Mouse (Mus musculus) neural tube, embryonic 14.5 days (tissue): ENCODE measurements around the gene Pde5a. TPM values are rescaled to one million over a fixed set of nuclear protein-coding genes. Genes with fewer than 3 reads are reported as not detected.

Experiments
- ATAC-seq: fragments of 200-750 bp; cut with Nextera tagmentation; 2 replicates; pipeline ENCODE4 v1.8.0; 2017; ENCODE audit warnings: low read depth, mild to moderate bottlenecking, moderate TSS enrichment, moderate library complexity
- H3K27ac ChIP-seq: fragments of 300-500 bp; sonication (generic); 2 replicates; pipeline ENCODE4 v1.5.1; 2014; ENCODE audit warnings: low read depth, mild to moderate bottlenecking, control low read depth, low read length, moderate library complexity, mixed read lengths
- H3K27me3 ChIP-seq: fragments of 300-500 bp; sonication (generic); 2 replicates; pipeline ENCODE4 v1.6.1; 2014; ENCODE audit warnings: low read length; ENCODE audit not compliant: control insufficient read depth, insufficient read depth
- H3K36me3 ChIP-seq: fragments of 300-500 bp; sonication (generic); 2 replicates; pipeline ENCODE4 v1.6.1; 2014; ENCODE audit warnings: low read length, mixed read lengths; ENCODE audit not compliant: control insufficient read depth, insufficient read depth
- H3K4me1 ChIP-seq: fragments of 300-500 bp; sonication (generic); 2 replicates; pipeline ENCODE4 v1.6.1; 2014; ENCODE audit warnings: low read length; ENCODE audit not compliant: control insufficient read depth, insufficient read depth
- H3K4me2 ChIP-seq: fragments of 300-500 bp; sonication (generic); 2 replicates; pipeline ENCODE4 v1.6.1; 2014; ENCODE audit warnings: mild to moderate bottlenecking, low read depth, low read length, control low read depth
- H3K4me3 ChIP-seq: fragments of 300-500 bp; sonication (generic); 2 replicates; pipeline ENCODE4 v1.5.1; 2014; ENCODE audit warnings: low read depth, low read length, control low read depth, mixed read lengths
- H3K9ac ChIP-seq: fragments of 300-500 bp; sonication (generic); replicated peaks from 2 replicates; pipeline ENCODE4 v1.6.1; 2014; ENCODE audit warnings: low read depth, mild to moderate bottlenecking, control low read depth, low read length, mixed read lengths
- H3K9me3 ChIP-seq: fragments of 300-500 bp; sonication (generic); 2 replicates; pipeline ENCODE4 v1.6.1; 2016; ENCODE audit warnings: low read length; ENCODE audit not compliant: control insufficient read depth
- WGBS: fragments of 180-500 bp; shearing (Covaris S2); extraction: QIAGEN DNeasy Blood & Tissue Kit; methylation state at CpG from one replicate; pipeline ENCODE4 v1.1.7; 2014; 5-methylcytosine and 5-hydroxymethylcytosine counted together
- polyA plus RNA-seq: library from polyadenylated mRNA; unstranded; fragments of >200 nt; fragmentation: Nextera tagmentation; extraction: Ambion mirVana; gene quantifications from 2 replicates; pipeline ENCODE4 v1.2.1, GENCODE M21; 2014

Gene Pde5a
- polyA plus RNA-seq, 1 experiment from 2014 or later: 1.7 TPM

- Histone ChIP-seq H3K4me1 (no peaks in the 10 kb centered on the region), H3K4me3 (no peak overlapping the region), H3K4me2 (no peak overlapping the region), H3K27me3 (no peaks in the 10 kb centered on the region), H3K36me3 (no peaks in the 10 kb centered on the region), H3K9ac (no peak overlapping the region), H3K9me3 (no peaks in the 10 kb centered on the region), H3K27ac (no peak overlapping the region)
- 75% methylated on average over 4 of the region's 4 CpGs for WGBS
- no peak for ATAC-seq
Observed at GRCm38 (mm10) chr3:122814531-122814930, 85.8 kb downstream of the Pde5a start.

GRCm38 (mm10) chr3:122818282-122818681 lies 89.5 kb downstream of the Pde5a start:
- no peak for ATAC-seq

GRCm38 (mm10) chr3:122820700-122821099 lies 92.0 kb downstream of the Pde5a start:
- no peak for ATAC-seq
- 55% methylated on average over 4 of the region's 4 CpGs for WGBS
- no peaks in the 10 kb centered on the region for H3K4me1 ChIP-seq

More at GRCm38 (mm10) chr3:122818282-122818681, 89.5 kb downstream of the Pde5a start:
- H3K4me2 ChIP-seq: no peak overlapping the region
- 93% methylated on average over 5 of the region's 5 CpGs for WGBS
- H3K9ac ChIP-seq: no peak overlapping the region
- H3K9me3 ChIP-seq: no peaks in the 10 kb centered on the region
- H3K36me3 ChIP-seq: no peaks in the 10 kb centered on the region
- no peak overlapping the region for H3K27ac ChIP-seq
- no peaks in the 10 kb centered on the region for H3K4me1 ChIP-seq
- H3K27me3 ChIP-seq: no peaks in the 10 kb centered on the region
- no peak overlapping the region for H3K4me3 ChIP-seq

GRCm38 (mm10) chr3:122828270-122829058 lies 99.7 kb downstream of the Pde5a start:
- 79% methylated on average over 11 of the region's 11 CpGs for WGBS
- no peak overlapping the region for H3K4me3 ChIP-seq
- H3K4me2 ChIP-seq: no peak overlapping the region
- no peaks in the 10 kb centered on the region for H3K4me1 ChIP-seq
- no peaks in the 10 kb centered on the region for H3K9me3 ChIP-seq
- H3K27ac ChIP-seq: no peak overlapping the region
- peak; percentile 76 for ATAC-seq
- no peaks in the 10 kb centered on the region for H3K36me3 ChIP-seq
- H3K9ac ChIP-seq: no peak overlapping the region
- no peaks in the 10 kb centered on the region for H3K27me3 ChIP-seq

More at GRCm38 (mm10) chr3:122820700-122821099, 92.0 kb downstream of the Pde5a start:
- Histone ChIP-seq H3K4me3 (no peak overlapping the region), H3K27me3 (no peaks in the 10 kb centered on the region), H3K36me3 (no peaks in the 10 kb centered on the region), H3K9ac (no peak overlapping the region), H3K4me2 (no peak overlapping the region), H3K27ac (no peak overlapping the region), H3K9me3 (no peaks in the 10 kb centered on the region)

GRCm38 (mm10) chr3:122834519-122834918 lies 105.8 kb downstream of the Pde5a start:
- Histone ChIP-seq H3K4me2 (no peak overlapping the region), H3K27ac (no peak overlapping the region), H3K9ac (no peak overlapping the region), H3K4me1 (no peaks in the 10 kb centered on the region), H3K36me3 (no peaks in the 10 kb centered on the region), H3K4me3 (no peak overlapping the region), H3K27me3 (no peaks in the 10 kb centered on the region), H3K9me3 (no peaks in the 10 kb centered on the region)
- WGBS: 48% methylated on average over 5 of the region's 5 CpGs
- peak; percentile 24; the same call in 1 of the 2 replicates for ATAC-seq

- no peak overlapping the region for H3K9ac ChIP-seq
- no peaks in the 10 kb centered on the region for H3K36me3 ChIP-seq
- H3K4me3 ChIP-seq: no peak overlapping the region
- no peak for ATAC-seq
- H3K4me1 ChIP-seq: no peaks in the 10 kb centered on the region
- H3K9me3 ChIP-seq: no peaks in the 10 kb centered on the region
- WGBS: 84% methylated on average over 8 of the region's 8 CpGs
- no peaks in the 10 kb centered on the region for H3K27me3 ChIP-seq
- H3K4me2 ChIP-seq: no peak overlapping the region
- H3K27ac ChIP-seq: no peak overlapping the region
Observed at GRCm38 (mm10) chr3:122835097-122835850, 106.5 kb downstream of the Pde5a start.

- Histone ChIP-seq H3K9ac (no peak overlapping the region), H3K9me3 (no peaks in the 10 kb centered on the region), H3K4me2 (no peak overlapping the region), H3K27me3 (no peaks in the 10 kb centered on the region), H3K4me3 (no peak overlapping the region), H3K36me3 (no peaks in the 10 kb centered on the region), H3K4me1 (no peaks in the 10 kb centered on the region), H3K27ac (no peak overlapping the region)
- 84% methylated on average over 2 of the region's 2 CpGs for WGBS
- ATAC-seq: no peak
Observed at GRCm38 (mm10) chr3:122837639-122838038, 108.9 kb downstream of the Pde5a start.

GRCm38 (mm10) chr3:122848410-122849034 lies 119.8 kb downstream of the Pde5a start:
- Histone ChIP-seq H3K9ac (no peak overlapping the region), H3K9me3 (no peaks in the 10 kb centered on the region), H3K27ac (no peak overlapping the region), H3K4me2 (no peak overlapping the region), H3K27me3 (no peaks in the 10 kb centered on the region), H3K4me1 (no peaks in the 10 kb centered on the region), H3K4me3 (no peak overlapping the region), H3K36me3 (no peaks in the 10 kb centered on the region)
- no peak for ATAC-seq
- 88% methylated on average over 5 of the region's 5 CpGs for WGBS

- no peaks in the 10 kb centered on the region for H3K27me3 ChIP-seq
- H3K9ac ChIP-seq: no peak overlapping the region
- no peak overlapping the region for H3K4me3 ChIP-seq
- no peaks in the 10 kb centered on the region for H3K4me1 ChIP-seq
- no peaks in the 10 kb centered on the region for H3K36me3 ChIP-seq
- no peak for ATAC-seq
- no peaks in the 10 kb centered on the region for H3K9me3 ChIP-seq
- WGBS: 59% methylated on average over 11 of the region's 11 CpGs
- H3K27ac ChIP-seq: no peak overlapping the region
- no peak overlapping the region for H3K4me2 ChIP-seq
Observed at GRCm38 (mm10) chr3:122855149-122855548, 126.4 kb downstream of the Pde5a start.
